Mouse (Mus musculus) R1 (cell line): Measurements from ENCODE around the gene Cir1.

Experiments
- DNase-seq: peaks from one replicate; pipeline ENCODE4 v3.0.0-alpha.2; 2018; ENCODE audit warnings: low read depth, low spot score

Cir1 gene

GRCm38 (mm10) chr2:73272351-73273248 lies 39.9 kb downstream of the Cir1 start:
- DNase-seq: no peak

GRCm38 (mm10) chr2:73271459-73272161 lies 40.9 kb downstream of the Cir1 start, which contains the start of gene Sp9:
Gene Sp9 (plus strand): TSS chr2:73271925.
- peak; percentile 84 for DNase-seq

- peak; percentile 45 for DNase-seq
Observed at GRCm38 (mm10) chr2:73270593-73271458, 41.7 kb downstream of the Cir1 start.

- DNase-seq: no peak
Observed at GRCm38 (mm10) chr2:73270071-73270592, 42.4 kb downstream of the Cir1 start.

GRCm38 (mm10) chr2:73269666-73270065 lies 42.8 kb downstream of the Cir1 start:
- no peak for DNase-seq

GRCm38 (mm10) chr2:73268836-73269395 lies 43.6 kb downstream of the Cir1 start:
- no peak for DNase-seq

DNA sequence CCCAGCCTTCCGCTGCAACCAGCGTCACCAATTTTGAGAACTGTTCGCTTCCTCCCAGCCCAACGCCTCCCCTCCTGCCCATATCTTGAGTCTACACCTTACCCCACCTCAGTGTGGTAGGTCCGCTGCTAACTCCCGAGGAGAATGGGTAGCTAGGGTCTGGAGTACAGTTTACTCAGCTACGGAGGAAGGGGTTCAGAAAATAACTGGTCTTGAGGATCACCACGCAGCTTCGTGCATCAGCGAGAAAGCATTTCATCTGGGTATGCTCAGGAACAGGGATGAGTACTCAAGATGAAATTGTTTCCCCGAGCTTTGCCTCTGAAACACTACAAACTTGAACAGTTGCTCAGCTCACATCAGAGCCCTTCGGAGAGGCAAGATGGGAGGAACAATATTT lies 44.2 kb downstream of the Cir1 start:
- DNase-seq: no peak

GRCm38 (mm10) chr2:73267818-73268217 lies 44.7 kb downstream of the Cir1 start:
- DNase-seq: no peak

DNA sequence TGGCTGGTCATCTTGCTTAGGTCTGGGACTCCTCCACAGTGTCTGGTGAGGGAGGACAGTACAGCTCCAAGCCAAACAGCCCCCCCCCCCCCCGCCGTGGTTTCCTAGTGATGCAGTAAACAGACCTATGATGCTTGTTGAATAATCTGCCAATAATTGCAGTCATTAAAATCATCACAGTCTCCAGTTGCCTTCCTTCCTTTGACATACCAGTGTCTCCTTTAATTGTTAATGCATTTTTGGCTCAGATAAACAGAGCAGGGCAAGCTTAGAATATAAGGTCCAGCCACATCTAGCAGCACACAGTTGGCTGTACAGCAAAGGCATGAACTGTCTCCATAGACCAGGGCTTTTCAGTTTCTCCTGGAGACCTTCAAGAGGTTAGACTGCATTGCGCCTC lies 45.3 kb downstream of the Cir1 start:
- DNase-seq: no peak

- no peak for DNase-seq
Observed at GRCm38 (mm10) chr2:73266623-73267022, 45.9 kb downstream of the Cir1 start.

DNA sequence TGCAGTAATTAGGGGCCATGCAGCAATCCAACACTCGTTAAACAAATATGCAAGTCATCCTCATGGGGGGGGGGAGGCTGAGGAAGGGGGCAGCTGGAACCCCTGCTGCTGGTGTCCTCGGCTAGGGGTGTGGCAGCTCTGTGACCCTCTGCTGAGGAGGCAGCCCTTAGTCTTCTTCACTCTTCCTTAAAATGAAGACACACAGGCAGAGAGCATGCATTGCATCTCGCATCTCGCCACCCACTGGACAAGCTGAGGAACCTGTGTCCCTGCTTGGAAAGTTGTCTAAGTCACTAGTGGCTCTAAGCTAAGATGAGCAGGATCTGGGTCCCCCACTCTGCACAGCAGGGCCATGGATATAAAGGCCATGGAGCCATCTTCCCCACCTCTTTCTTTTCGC lies 46.5 kb downstream of the Cir1 start:
- no peak for DNase-seq

GRCm38 (mm10) chr2:73264611-73265195 lies 47.8 kb downstream of the Cir1 start:
- peak; percentile 49 for DNase-seq

DNA sequence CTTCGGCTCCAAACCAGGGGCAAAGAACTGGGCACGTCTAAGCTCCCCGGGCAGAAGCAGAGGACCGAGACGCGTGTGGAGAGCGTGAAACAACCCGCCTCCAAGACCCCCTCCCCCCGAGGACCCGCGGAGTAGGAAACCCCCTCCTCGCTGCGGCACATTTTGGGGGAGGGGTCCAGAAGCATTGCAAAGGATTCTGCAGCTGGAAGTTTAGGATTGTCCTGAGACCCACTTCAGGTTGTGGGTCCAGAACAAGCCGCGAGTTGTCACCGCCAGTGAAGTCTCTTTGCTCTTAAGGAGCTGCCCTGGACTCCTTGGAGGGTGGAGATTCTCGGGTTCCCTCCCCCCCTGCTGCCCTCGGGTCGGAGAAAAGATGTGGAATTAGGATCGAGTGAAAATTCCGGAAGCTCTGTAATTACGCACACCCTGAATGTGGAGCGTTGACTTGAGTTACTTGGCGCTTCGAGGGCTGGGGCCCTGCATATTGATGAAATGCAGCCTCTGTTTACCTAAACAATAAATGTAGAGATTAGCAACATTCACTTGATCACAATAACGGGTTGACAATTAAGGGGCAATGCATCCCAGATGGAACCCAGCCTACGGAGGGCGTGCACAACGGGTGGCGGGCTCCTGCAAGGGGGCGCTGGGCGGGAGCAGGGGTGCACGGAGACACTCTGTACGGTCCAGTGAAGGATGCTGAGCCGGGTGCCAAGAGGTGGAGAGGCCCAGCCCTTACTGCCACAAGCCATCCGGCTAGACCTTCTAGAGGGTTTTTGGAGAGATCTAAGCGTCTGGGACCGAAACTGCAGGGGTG lies 48.5 kb downstream of the Cir1 start:
- DNase-seq: peak; percentile 77

- DNase-seq: peak; percentile 70
Observed at GRCm38 (mm10) chr2:73263172-73263765, 49.2 kb downstream of the Cir1 start.

GRCm38 (mm10) chr2:73248701-73249100 lies 63.8 kb downstream of the Cir1 start:
- peak; percentile 66 for DNase-seq

DNA sequence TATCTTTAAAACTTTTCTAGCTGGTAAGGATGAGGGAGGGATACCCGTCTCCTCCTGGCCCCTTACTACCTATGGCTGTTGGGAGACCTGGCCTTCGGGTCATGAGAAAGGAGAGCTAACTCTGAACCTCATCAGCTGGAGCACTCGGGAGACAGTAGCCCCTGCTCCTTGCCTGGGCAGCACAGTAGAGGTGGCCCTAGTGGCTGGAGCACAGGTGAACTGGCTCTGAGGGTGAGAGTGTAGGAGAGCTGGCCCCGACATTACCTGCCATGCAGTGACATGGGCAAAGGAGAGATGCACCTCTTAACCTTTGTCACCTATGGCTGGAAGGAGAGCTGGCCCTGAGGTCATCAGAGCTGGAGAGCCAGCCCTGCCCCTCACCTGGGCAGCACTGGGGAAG lies 71.2 kb downstream of the Cir1 start:
- no peak for DNase-seq
